Mouse (Mus musculus): ENCODE measurements at regions not wholly inside any gene's neighbourhood (a gene's known extent, or its start where the extent isn't known, plus 50 kb on each side); places are given as distances from the start of the nearest gene placed in this dataset.

GRCm38 (mm10) chr6:81446019-81446800 lies 477.3 kb upstream of the Gcfc2 start:
- TF ChIP-seq CTCF (IDR thresholded peaks at IDR 0.05; ENCODE audit: control insufficient read depth, insufficient read depth, insufficient replicate concordance, low read depth, low read length) (no peak), POLR2A (IDR thresholded peaks at IDR 0.05; ENCODE audit: control insufficient read depth, low read depth, low read length) (no peak)

All from testis, adult 2 months (tissue).